Mouse (Mus musculus) ES-CJ7 (cell line): ENCODE measurements around the gene Islr2.
"Not testable (repeated sequence)": the region's sequence is repeated elsewhere in the genome, so short reads cannot be mapped to it uniquely, and the experiment has no call there.

Experiments
- DNase-seq: peaks from one replicate; pipeline ENCODE4 v3.0.0; 2011; ENCODE audit warnings: low read depth, low spot score

Islr2 gene

GRCm38 (mm10) chr9:58203516-58204447, at the start of gene Islr2, which contains the start of gene Islr:
TSS of gene Islr2 (minus strand) at chr9:58204319.
TSS of gene Islr (minus strand) at chr9:58204306.
- DNase-seq: peak; percentile 89

DNA sequence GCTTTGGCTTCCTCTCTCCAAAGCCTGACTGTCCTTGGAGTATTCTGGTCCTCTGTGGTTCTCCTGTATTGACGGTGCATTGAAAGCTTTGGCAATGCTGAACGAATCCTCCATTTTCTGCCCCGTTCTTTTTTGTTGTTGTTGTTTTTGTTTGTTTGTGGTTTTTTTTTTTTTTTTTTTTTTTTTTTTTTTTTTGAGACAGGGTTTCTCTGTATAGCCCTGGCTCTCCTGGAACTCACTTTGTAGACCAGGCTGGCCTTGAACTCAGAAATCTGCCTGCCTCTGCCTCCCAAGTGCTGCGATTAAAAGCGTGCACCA, 49.6 kb upstream of the Islr2 start:
- DNase-seq: not testable (repeated sequence)

DNA sequence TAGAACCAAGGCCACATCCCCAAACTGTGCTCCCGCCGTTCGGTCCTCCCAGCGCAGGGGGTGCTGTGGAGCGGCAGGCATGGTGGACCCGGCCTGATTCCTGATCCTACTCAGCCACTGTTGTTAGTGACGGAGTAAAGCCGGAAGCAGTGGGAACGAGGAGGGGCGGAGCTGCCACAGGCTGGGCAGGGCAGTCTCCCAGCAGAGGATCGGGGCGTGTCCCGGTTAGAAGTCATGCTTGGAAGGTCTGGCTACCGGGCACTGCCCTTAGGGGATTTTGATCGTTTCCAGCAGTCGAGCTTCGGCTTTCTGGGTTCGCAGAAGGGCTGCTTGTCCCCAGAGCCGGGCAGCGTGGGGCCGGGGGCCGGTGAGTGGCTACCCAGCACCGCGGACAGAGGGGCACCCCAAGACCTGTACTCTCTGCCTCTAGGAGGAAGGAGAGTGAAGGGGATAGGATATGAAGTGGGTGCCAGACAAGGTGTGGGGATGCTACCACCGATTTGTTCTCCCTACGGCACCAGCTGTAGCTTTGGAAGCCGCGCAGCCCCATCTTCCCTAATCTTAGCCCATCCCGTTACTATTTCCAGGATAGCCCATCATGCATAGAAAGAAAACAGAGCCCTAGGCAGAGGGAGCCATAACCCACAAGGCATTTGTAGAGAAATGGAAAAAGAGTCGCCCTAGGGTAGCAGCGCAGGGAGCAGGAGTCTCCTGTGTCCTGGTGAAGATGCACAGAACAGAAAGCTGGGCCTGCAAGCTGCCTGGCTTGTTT, 49.1 kb upstream of the Islr2 start, which contains the start of gene Stoml1:
Gene Stoml1, plus strand, starts transcription at position 132 of the 772 bp plus-strand sequence.
- DNase-seq: peak; percentile 98

DNA sequence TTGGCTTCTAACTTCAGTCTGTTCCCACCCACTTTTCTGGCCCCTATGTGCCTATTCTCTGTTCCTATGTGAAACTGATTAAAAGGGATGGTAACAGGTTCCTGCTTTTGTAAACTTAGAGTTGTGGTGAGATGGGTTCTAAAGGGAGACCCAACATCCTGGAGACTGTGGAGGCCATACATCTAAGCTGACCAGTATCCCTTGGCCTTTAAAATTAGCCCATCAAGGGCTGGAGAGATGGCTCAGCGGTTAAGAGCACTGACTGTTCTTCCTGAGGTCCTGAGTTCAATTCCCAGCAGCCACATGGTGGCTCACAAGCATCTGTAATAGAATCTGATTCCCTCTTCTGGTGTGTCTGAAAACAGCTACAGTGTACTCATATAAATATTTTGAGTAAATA, 46.6 kb upstream of the Islr2 start:
- DNase-seq: not testable (repeated sequence)

DNA sequence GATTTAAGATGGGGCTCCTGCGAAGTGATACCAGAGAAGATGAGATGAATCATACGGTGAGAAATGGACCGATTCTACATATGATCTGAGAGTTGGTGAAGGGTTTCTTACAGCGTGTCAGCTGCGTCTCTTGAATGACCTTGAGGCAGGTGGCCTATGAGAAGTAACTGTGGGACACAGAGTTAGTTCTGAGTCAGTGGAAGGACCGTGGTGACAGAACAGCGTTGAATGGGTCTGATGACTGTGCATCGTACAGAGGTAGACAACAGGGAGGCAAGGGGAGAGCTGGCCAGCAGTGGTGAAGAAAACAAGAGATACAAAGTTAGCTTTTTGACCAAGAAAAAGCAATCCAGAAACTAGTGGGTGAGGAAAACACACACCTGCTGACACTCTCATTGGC, 46.2 kb upstream of the Islr2 start:
- no peak for DNase-seq

DNA sequence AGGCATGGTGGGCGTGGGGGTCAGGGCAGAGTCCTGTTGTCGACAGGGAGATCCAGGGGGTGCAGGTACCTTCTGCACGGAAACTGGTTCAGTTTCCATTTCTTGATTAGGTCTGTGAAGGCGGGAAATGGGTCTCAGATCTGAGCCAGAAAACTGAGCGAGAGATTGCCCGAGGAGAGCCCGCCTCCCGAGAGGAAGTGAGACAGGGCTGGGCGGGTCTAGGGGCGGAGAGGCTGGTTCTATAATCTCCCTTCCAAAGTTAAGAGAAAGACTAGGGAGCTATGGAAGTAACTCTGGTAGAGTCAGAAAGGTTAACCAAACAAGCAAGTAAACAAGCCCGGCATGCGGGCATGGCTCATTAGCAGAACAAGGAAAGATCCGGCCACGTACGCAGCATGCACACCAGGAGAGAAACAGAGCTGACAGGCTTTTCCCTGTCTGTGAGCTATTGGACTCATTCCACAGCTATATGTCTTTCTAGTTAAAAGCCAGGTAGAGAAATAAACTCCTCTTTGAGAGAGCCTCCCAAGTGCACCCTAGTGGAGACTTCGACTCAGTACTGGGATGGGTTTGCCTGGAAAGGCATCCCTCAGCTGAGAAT, 45.6 kb upstream of the Islr2 start, which contains the start of gene Pml:
Gene Pml, minus strand, starts transcription at position 195 of the 601 bp plus-strand sequence.
- DNase-seq: peak; percentile 83

DNA sequence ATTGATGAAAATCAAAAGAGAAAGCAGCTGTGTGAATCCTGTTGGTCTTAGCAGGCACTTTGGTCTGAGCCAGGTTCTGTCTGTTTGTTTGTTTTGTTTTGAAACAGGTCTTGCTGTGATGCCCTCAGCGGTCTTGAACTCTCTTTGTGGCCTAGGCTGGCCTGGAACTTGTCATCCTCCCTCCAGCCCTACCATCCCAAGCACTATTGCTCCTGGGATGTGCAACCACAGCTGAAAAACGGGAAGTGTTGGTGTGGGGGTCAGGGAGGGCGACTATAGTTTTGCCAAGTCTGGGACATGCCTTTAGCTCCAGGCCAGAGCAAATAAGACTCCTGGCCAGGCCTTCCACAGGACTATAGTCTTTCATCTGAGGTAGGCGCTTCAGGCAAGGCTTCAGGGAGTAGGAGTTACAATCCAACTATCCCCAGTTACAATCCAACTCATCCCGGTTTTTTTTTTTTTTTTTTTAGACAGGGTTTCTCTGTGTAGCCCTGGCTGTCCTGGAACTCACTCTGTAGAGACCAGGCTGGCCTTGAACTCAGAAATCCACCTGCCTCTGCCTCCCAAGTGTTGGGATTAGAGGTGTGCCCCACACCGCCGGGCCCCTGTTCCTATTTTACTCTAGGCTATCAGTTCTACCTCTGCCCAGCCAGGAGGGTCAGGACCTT, 44.8 kb upstream of the Islr2 start:
- DNase-seq: no peak

DNA sequence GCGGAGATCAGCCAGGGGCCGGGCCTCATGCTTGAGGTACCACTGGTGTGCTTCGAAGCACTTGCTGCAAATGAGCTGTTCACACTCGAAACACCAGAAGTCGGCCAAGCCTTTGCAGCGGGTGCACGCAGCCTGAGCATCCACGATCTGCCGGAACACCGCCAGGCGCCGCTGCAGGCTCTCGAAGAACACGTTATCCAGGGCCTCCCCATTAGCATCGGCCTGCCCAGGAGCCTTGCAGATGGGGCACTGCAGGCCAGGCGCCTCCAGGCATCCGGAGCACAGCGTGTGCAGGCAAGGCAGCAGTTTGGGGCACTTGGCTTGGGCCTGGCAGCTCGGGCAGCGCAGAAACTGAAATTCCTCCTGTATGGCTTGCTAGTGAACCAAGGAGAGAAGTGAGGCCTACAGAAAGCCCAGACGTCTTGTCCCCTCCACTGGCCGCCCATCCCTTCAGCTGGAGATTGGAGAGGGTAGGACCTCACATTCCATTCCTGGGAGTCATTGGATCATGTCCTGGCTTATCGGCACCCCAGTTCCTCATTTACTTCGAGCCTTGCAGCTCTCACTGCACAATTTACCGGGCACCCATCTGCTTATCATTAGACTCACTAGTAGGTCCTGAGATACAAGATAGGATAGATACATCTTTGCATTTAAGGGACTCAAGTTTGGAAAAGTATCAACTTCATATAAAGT, 43.1 kb upstream of the Islr2 start:
- peak; percentile 87 for DNase-seq

GRCm38 (mm10) chr9:58246083-58246591, 42.0 kb upstream of the Islr2 start:
- peak; percentile 53 for DNase-seq

GRCm38 (mm10) chr9:58243696-58244095, 39.6 kb upstream of the Islr2 start:
- DNase-seq: peak; percentile 76

DNA sequence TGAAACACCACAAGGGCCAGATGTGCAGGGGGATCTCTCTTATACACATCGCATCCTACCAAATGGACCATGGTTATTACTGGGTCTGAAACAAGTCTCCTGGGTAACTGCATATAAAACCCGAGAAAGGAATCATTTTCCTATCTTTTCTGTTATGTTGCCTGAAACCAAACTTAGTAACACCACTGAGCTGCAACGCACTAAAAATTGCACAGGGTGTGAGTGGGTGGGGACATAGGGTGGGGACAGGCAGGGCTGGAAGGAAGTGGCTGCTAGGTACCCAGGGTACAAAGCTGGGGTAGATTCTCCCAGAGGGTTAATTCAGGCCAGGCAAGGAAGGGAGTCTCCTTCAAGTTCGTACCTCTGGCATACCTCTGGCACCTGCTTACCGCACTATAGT, 38.6 kb upstream of the Islr2 start:
- DNase-seq: no peak

DNA sequence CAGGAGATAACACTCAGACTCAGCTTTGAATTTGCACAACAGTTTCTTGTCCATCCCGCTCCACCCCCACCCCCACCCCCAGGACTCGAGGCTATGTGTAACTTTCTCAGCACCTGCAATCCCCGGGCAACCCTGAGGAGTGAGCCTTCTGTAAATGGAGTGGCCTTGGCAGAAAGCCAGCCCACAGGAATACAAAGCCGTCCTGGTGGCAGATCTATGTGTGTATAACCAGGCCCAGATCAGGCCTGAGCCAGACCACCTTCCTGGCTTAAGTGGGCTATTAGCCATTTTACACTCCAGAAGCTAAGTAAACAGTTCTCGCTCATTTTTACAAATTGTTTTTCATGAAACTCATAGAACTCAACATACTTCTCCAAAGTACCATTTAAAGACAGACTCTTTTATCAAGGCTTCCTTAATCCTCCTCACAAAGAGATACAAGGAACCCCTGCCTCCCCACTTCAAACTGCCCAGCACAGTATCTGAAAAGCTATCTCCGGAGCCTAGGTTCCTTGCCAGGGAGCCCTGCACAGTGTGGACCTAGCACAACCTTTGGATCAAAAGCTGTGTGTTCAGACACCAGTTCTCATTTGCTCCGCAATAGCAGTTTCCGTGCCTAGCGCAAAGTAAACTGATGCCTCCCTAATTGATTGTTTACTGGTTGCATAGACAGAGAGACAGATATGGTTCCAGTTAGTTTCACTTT, 37.8 kb upstream of the Islr2 start:
- DNase-seq: peak; percentile 95

- peak; percentile 66 for DNase-seq
Observed at GRCm38 (mm10) chr9:58234502-58235015, 30.4 kb upstream of the Islr2 start.

DNA sequence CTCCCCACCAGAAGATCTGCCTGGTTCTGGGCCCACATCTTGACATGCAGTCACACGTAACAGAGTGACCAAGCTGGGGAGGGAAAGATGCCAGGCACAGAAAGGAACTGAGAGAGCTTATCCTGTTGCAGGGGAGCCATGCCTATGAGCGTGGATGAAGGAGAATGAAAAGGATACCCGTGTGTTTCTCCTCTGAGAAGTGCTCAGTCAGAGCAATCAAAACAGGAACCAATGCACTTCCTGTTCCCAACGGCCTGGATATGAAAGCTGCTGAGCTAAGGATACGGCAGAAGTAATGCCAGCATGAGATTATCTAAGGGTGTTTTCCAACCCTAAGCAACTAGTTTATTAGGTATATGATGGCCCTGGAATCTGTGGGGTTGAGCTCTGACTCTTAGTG, 28.3 kb upstream of the Islr2 start:
- no peak for DNase-seq

GRCm38 (mm10) chr9:58231746-58232145, 27.6 kb upstream of the Islr2 start:
- DNase-seq: no peak

GRCm38 (mm10) chr9:58228777-58229466, 24.8 kb upstream of the Islr2 start:
- DNase-seq: no peak

DNA sequence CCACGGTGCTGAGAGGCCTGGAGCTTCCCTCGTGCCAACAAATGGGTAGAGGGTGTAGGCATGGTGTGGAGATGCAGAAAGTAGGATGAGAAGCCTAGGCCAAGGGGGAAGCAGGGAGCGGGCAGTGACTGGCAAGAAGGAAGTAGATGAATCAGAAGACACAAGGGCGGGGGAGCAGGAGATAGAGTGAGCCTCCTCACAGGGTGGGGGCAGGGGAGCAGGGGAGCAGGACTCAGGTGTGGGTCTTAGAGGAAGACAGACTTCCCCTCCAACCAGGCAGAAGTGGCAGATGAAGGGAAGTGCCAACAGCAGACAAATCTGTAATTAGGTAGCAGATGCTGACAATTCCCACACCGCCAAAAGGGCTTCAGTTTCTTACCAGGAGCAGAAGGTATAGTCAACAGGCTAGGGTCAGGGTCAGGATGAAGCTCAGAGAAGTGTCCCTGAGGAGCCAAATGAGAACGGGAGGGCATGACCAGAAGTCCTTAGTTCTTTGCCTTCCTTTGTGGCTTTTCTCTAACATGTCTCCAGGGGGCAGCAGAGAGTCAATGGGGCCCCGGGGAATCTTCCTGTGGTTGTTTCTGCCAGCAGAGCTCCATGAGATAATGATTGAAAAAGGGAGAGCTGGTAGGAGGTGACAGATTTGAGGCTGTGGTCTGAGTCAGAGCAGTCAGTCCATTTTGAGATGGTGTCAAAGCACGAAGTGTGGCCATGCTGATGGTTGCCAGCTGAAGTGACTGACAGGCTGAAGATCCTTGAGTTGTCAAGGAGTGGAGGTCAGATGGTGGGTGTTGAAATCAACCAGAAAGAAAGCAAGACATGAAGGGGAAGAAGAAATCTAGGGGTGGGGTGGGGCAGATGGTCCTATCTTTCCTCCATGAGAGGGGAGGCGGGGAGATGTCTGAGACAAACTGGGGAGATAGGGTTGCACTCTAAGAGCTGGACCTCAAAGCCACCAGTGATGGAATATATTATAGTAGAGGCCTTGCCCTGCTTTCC, 22.1 kb upstream of the Islr2 start:
- peak; percentile 70 for DNase-seq

- DNase-seq: no peak
Observed at GRCm38 (mm10) chr9:58224356-58224755, 20.2 kb upstream of the Islr2 start.
